Mouse (Mus musculus) megakaryocyte, embryonic 14.5 days (primary cell): ENCODE data around the gene Eya3. TPM values are rescaled to one million over a fixed set of nuclear protein-coding genes. Genes with fewer than 3 reads are reported as not detected.

ENCODE experiments used
- H3K27me3 ChIP-seq: replicated peaks from 2 replicates; pipeline ENCODE3; 2012; ENCODE audit warnings: inconsistent platforms
- H3K36me3 ChIP-seq: replicated peaks from 2 replicates; pipeline ENCODE3; 2012; ENCODE audit warnings: low read length, inconsistent platforms, mixed read lengths
- H3K4me1 ChIP-seq: 2 replicates; pipeline ENCODE4 v1.6.1; 2012; ENCODE audit warnings: inconsistent platforms
- H3K4me3 ChIP-seq: replicated peaks from 2 replicates; pipeline ENCODE3; 2012; ENCODE audit warnings: moderate library complexity, mild to moderate bottlenecking, inconsistent platforms
- H3K9me3 ChIP-seq: 2 replicates; pipeline ENCODE4 v1.6.1; 2012; ENCODE audit warnings: inconsistent platforms
- FLI1 ChIP-seq: IDR thresholded peaks from 2 replicates; pipeline ENCODE4 v1.6.1; 2012; ENCODE audit warnings: low read length, inconsistent platforms, mixed read lengths
- GATA1 ChIP-seq: IDR thresholded peaks from 3 replicates; pipeline ENCODE4 v1.6.1; 2012; ENCODE audit warnings: mixed read lengths, low read length, inconsistent platforms, borderline replicate concordance
- polyA plus RNA-seq: library from polyadenylated mRNA; stranded (reverse); fragments of >175 nt; gene quantifications from 2 replicates; pipeline ENCODE4 v1.2.3, GENCODE M21; 2012; ENCODE audit warnings: low replicate concordance; ENCODE audit not compliant: insufficient read depth

The Eya3 gene
- polyA plus RNA-seq, 1 experiment, result 2.0 TPM

GRCm38 (mm10) chr4:132676771-132677539 is 38.2 kb downstream of the Eya3 start:
- Histone ChIP-seq H3K9me3 (no peaks in the 10 kb centered on the region), H3K4me1 (peaks cover 23% of the 10 kb centered on the region), H3K27me3 (no peaks in the 10 kb centered on the region), H3K36me3 (peaks cover 92% of the 10 kb centered on the region), H3K4me3 (no peak overlapping the region)
- TF ChIP-seq FLI1 (no peak), GATA1 (no peak)

- no peaks in the 10 kb centered on the region for H3K9me3 ChIP-seq
- H3K27me3 ChIP-seq, result no peaks in the 10 kb centered on the region
- no peak overlapping the region for H3K4me3 ChIP-seq
- H3K4me1 ChIP-seq, result peaks cover 11% of the 10 kb centered on the region; the same call in 1 of the 2 replicates
- TF ChIP-seq GATA1 (no peak), FLI1 (no peak)
- peaks cover 77% of the 10 kb centered on the region for H3K36me3 ChIP-seq
These were observed 50.8 kb downstream of the Eya3 start for GRCm38 (mm10) chr4:132689634-132690033.

GRCm38 (mm10) chr4:132693366-132693765 is 54.6 kb downstream of the Eya3 start:
- TF ChIP-seq GATA1 (no peak), FLI1 (no peak)
- Histone ChIP-seq H3K36me3 (peaks cover 81% of the 10 kb centered on the region), H3K9me3 (no peaks in the 10 kb centered on the region)

GRCm38 (mm10) chr4:132702076-132702475 is 63.3 kb downstream of the Eya3 start:
- no peak overlapping the region for H3K4me3 ChIP-seq
- H3K27me3 ChIP-seq, result no peaks in the 10 kb centered on the region
- no peak for TF ChIP-seq GATA1
- TF ChIP-seq FLI1, result no peak
- peaks cover 7% of the 10 kb centered on the region; the same call in 1 of the 2 replicates for H3K4me1 ChIP-seq
- H3K36me3 ChIP-seq, result peaks cover 100% of the 10 kb centered on the region
- no peaks in the 10 kb centered on the region for H3K9me3 ChIP-seq

More at GRCm38 (mm10) chr4:132693366-132693765, 54.6 kb downstream of the Eya3 start:
- Histone ChIP-seq H3K4me1 (no peaks in the 10 kb centered on the region), H3K4me3 (no peak overlapping the region), H3K27me3 (no peaks in the 10 kb centered on the region)

GRCm38 (mm10) chr4:132706885-132707284 is 68.1 kb downstream of the Eya3 start:
- Histone ChIP-seq H3K9me3 (no peaks in the 10 kb centered on the region), H3K4me3 (no peak overlapping the region), H3K27me3 (no peaks in the 10 kb centered on the region), H3K36me3 (peaks cover 97% of the 10 kb centered on the region), H3K4me1 (peaks cover 2% of the 10 kb centered on the region)
- no peak for TF ChIP-seq FLI1
- TF ChIP-seq GATA1, result no peak

GRCm38 (mm10) chr4:132713181-132713580 is 74.4 kb downstream of the Eya3 start:
- peaks cover 76% of the 10 kb centered on the region for H3K36me3 ChIP-seq
- H3K9me3 ChIP-seq, result no peaks in the 10 kb centered on the region
- H3K4me3 ChIP-seq, result no peak overlapping the region

GRCm38 (mm10) chr4:132718251-132718650 is 79.5 kb downstream of the Eya3 start:
- no peak for TF ChIP-seq GATA1
- no peak for TF ChIP-seq FLI1
- Histone ChIP-seq H3K27me3 (no peaks in the 10 kb centered on the region), H3K4me3 (no peak overlapping the region), H3K9me3 (no peaks in the 10 kb centered on the region), H3K4me1 (no peaks in the 10 kb centered on the region), H3K36me3 (peaks cover 77% of the 10 kb centered on the region)

More at GRCm38 (mm10) chr4:132713181-132713580, 74.4 kb downstream of the Eya3 start:
- Histone ChIP-seq H3K4me1 (peaks cover 13% of the 10 kb centered on the region), H3K27me3 (no peaks in the 10 kb centered on the region)
- TF ChIP-seq GATA1, result no peak
- no peak for TF ChIP-seq FLI1

- H3K4me3 ChIP-seq, result no peak overlapping the region
- peaks cover 54% of the 10 kb centered on the region for H3K36me3 ChIP-seq
- no peaks in the 10 kb centered on the region for H3K9me3 ChIP-seq
- H3K4me1 ChIP-seq, result peaks cover 34% of the 10 kb centered on the region
- TF ChIP-seq FLI1 (no peak), GATA1 (no peak)
- no peaks in the 10 kb centered on the region for H3K27me3 ChIP-seq
These were observed 89.4 kb downstream of the Eya3 start for GRCm38 (mm10) chr4:132728233-132728632.

GRCm38 (mm10) chr4:132731616-132732015 is 92.8 kb downstream of the Eya3 start:
- TF ChIP-seq GATA1 (no peak), FLI1 (no peak)
- H3K27me3 ChIP-seq, result peaks cover 7% of the 10 kb centered on the region
- peaks cover 24% of the 10 kb centered on the region for H3K36me3 ChIP-seq
- H3K4me3 ChIP-seq, result peak overlapping the region; percentile 92
- H3K9me3 ChIP-seq, result no peaks in the 10 kb centered on the region
- H3K4me1 ChIP-seq, result peaks cover 58% of the 10 kb centered on the region

- TF ChIP-seq GATA1 (no peak), FLI1 (no peak)
- peaks cover 58% of the 10 kb centered on the region for H3K4me1 ChIP-seq
- H3K27me3 ChIP-seq, result peaks cover 11% of the 10 kb centered on the region
- peaks cover 18% of the 10 kb centered on the region for H3K36me3 ChIP-seq
- H3K9me3 ChIP-seq, result no peaks in the 10 kb centered on the region
- peak within 1 kb of the TSS; percentile 92 for H3K4me3 ChIP-seq
These were observed 93.4 kb downstream of the Eya3 start, which contains the start of gene Xkr8 for GRCm38 (mm10) chr4:132732148-132732684. Xkr8 (minus strand) TSS chr4:132732546.
